Mouse (Mus musculus) heart, embryonic 11.5 days (tissue): ENCODE data around the gene Gm20696. TPM values are rescaled to one million over a fixed set of nuclear protein-coding genes. Genes with fewer than 3 reads are reported as not detected.

ENCODE experiments used
- ATAC-seq: fragments of 200-750 bp; cut with Nextera tagmentation; replicated peaks from 2 replicates; pipeline ENCODE4 v1.8.0; 2017; ENCODE audit warnings: moderate library complexity; ENCODE audit not compliant: insufficient number of reproducible peaks, low FRiP score, low TSS enrichment
- H3K27ac ChIP-seq: fragments of 300-500 bp; sonication (generic); 2 replicates; pipeline ENCODE4 v1.5.1; 2014; ENCODE audit warnings: mild to moderate bottlenecking, low read depth, low read length
- H3K27me3 ChIP-seq: fragments of 300-500 bp; sonication (generic); 2 replicates; pipeline ENCODE4 v1.6.1; 2014; ENCODE audit warnings: mild to moderate bottlenecking, low read length, mixed read lengths; ENCODE audit not compliant: control insufficient read depth, insufficient read depth
- H3K36me3 ChIP-seq: fragments of 300-500 bp; sonication (generic); 2 replicates; pipeline ENCODE4 v1.6.1; 2014; ENCODE audit warnings: mild to moderate bottlenecking, low read length, moderate library complexity, mixed read lengths; ENCODE audit not compliant: control insufficient read depth, insufficient read depth
- H3K4me1 ChIP-seq: fragments of 300-500 bp; sonication (generic); 2 replicates; pipeline ENCODE4 v1.6.1; 2014; ENCODE audit warnings: low read length; ENCODE audit not compliant: control insufficient read depth, insufficient read depth
- H3K4me2 ChIP-seq: fragments of 300-500 bp; sonication (generic); 2 replicates; pipeline ENCODE4 v1.6.1; 2014; ENCODE audit warnings: mild to moderate bottlenecking, moderate library complexity
- H3K4me3 ChIP-seq: fragments of 300-500 bp; sonication (generic); 2 replicates; pipeline ENCODE4 v1.5.1; 2014; ENCODE audit warnings: low read depth, low read length
- H3K9ac ChIP-seq: fragments of 300-500 bp; sonication (generic); 2 replicates; pipeline ENCODE4 v1.6.1; 2014; ENCODE audit warnings: mild to moderate bottlenecking, low read depth, low read length, moderate library complexity
- H3K9me3 ChIP-seq: fragments of 300-500 bp; sonication (generic); replicated peaks from 2 replicates; pipeline ENCODE4 v1.6.1; 2016; ENCODE audit warnings: low read length; ENCODE audit not compliant: control insufficient read depth
- WGBS: fragments of 180-500 bp; shearing (Covaris S2); extraction: QIAGEN DNeasy Blood & Tissue Kit; methylation state at CpG from one replicate; pipeline ENCODE4 v1.1.7; 2014; ENCODE audit not compliant: insufficient replicate concordance; 5-methylcytosine and 5-hydroxymethylcytosine counted together
- polyA plus RNA-seq: library from polyadenylated mRNA; unstranded; fragments of >200 nt; fragmentation: Nextera tagmentation; extraction: Ambion mirVana; gene quantifications from 2 replicates; pipeline ENCODE4 v1.2.1, GENCODE M21; 2014

Gene Gm20696
- polyA plus RNA-seq, 1 experiment from 2014 or later, result 4.0 TPM

- Histone ChIP-seq H3K9ac (no peak overlapping the region), H3K27me3 (no peaks in the 10 kb centered on the region), H3K27ac (no peak overlapping the region), H3K4me1 (no peaks in the 10 kb centered on the region), H3K36me3 (no peaks in the 10 kb centered on the region), H3K4me3 (no peak overlapping the region), H3K4me2 (no peak overlapping the region), H3K9me3 (no peaks in the 10 kb centered on the region)
- WGBS, result 49% methylated on average over 5 of the region's 5 CpGs
- no peak for ATAC-seq
Observed at GRCm38 (mm10) chr6:99394801-99395200, 271.8 kb downstream of the Gm20696 start.

- H3K27me3 ChIP-seq, result no peaks in the 10 kb centered on the region
- H3K9me3 ChIP-seq, result no peaks in the 10 kb centered on the region
- H3K9ac ChIP-seq, result no peak overlapping the region
- H3K4me1 ChIP-seq, result peaks cover 4% of the 10 kb centered on the region
- no peak overlapping the region for H3K4me2 ChIP-seq
- no peaks in the 10 kb centered on the region for H3K36me3 ChIP-seq
- WGBS, result 92% methylated on average over 6 of the region's 6 CpGs
- no peak overlapping the region for H3K4me3 ChIP-seq
- no peak overlapping the region for H3K27ac ChIP-seq
- no peak for ATAC-seq
Observed at GRCm38 (mm10) chr6:99392484-99392883, 274.1 kb downstream of the Gm20696 start.

- WGBS, result 59% methylated on average over 19 of the region's 19 CpGs
- no peak for ATAC-seq
- H3K9me3 ChIP-seq, result no peaks in the 10 kb centered on the region
- H3K9ac ChIP-seq, result 0 out of 2 replicates have a peak overlapping the region, but pooled peaks have one; percentile 2
- H3K27ac ChIP-seq, result peak overlapping the region; percentile 60
- no peak overlapping the region for H3K4me2 ChIP-seq
- no peaks in the 10 kb centered on the region for H3K36me3 ChIP-seq
- H3K4me1 ChIP-seq, result peaks cover 8% of the 10 kb centered on the region
- no peaks in the 10 kb centered on the region for H3K27me3 ChIP-seq
- no peak overlapping the region for H3K4me3 ChIP-seq
Observed at GRCm38 (mm10) chr6:99388741-99389675, 277.6 kb downstream of the Gm20696 start.

- H3K4me1 ChIP-seq, result peaks cover 17% of the 10 kb centered on the region
- H3K4me3 ChIP-seq, result no peak overlapping the region
- H3K36me3 ChIP-seq, result no peaks in the 10 kb centered on the region
- no peaks in the 10 kb centered on the region for H3K27me3 ChIP-seq
- no peak overlapping the region for H3K27ac ChIP-seq
- H3K9ac ChIP-seq, result no peak overlapping the region
- H3K9me3 ChIP-seq, result no peaks in the 10 kb centered on the region
- H3K4me2 ChIP-seq, result no peak overlapping the region
- WGBS, result 80% methylated on average over 5 of the region's 5 CpGs
- no peak for ATAC-seq
Observed at GRCm38 (mm10) chr6:99388023-99388422, 278.6 kb downstream of the Gm20696 start.

GRCm38 (mm10) chr6:99385059-99385604, 281.5 kb downstream of the Gm20696 start:
- Histone ChIP-seq H3K27me3 (no peaks in the 10 kb centered on the region), H3K9me3 (no peaks in the 10 kb centered on the region), H3K4me3 (no peak overlapping the region), H3K4me2 (no peak overlapping the region), H3K9ac (no peak overlapping the region), H3K4me1 (peaks cover 18% of the 10 kb centered on the region), H3K27ac (no peak overlapping the region), H3K36me3 (no peaks in the 10 kb centered on the region)
- no peak for ATAC-seq
- WGBS, result 72% methylated on average over 2 of the region's 2 CpGs

GRCm38 (mm10) chr6:99383846-99384472, 282.6 kb downstream of the Gm20696 start:
- Histone ChIP-seq H3K4me3 (no peak overlapping the region), H3K9me3 (no peaks in the 10 kb centered on the region), H3K4me2 (no peak overlapping the region), H3K27me3 (no peaks in the 10 kb centered on the region), H3K36me3 (no peaks in the 10 kb centered on the region), H3K4me1 (peaks cover 18% of the 10 kb centered on the region), H3K27ac (0 out of 2 replicates have a peak overlapping the region, but pooled peaks have one; percentile 22), H3K9ac (no peak overlapping the region)
- no peak for ATAC-seq
- WGBS, result 36% methylated on average over 4 of the region's 4 CpGs

GRCm38 (mm10) chr6:99380146-99380545, 286.5 kb downstream of the Gm20696 start:
- ATAC-seq, result no peak
- no peak overlapping the region for H3K9ac ChIP-seq
- 73% methylated on average over 5 of the region's 5 CpGs for WGBS
- no peaks in the 10 kb centered on the region for H3K36me3 ChIP-seq
- no peak overlapping the region for H3K27ac ChIP-seq
- H3K4me1 ChIP-seq, result peaks cover 35% of the 10 kb centered on the region
- no peak overlapping the region for H3K4me3 ChIP-seq
- H3K4me2 ChIP-seq, result no peak overlapping the region
- no peaks in the 10 kb centered on the region for H3K27me3 ChIP-seq
- no peaks in the 10 kb centered on the region for H3K9me3 ChIP-seq

GRCm38 (mm10) chr6:99378997-99379710, 287.4 kb downstream of the Gm20696 start:
- Histone ChIP-seq H3K36me3 (no peaks in the 10 kb centered on the region), H3K9me3 (no peaks in the 10 kb centered on the region), H3K4me3 (no peak overlapping the region), H3K9ac (no peak overlapping the region), H3K4me1 (peaks cover 41% of the 10 kb centered on the region), H3K4me2 (no peak overlapping the region), H3K27ac (0 out of 2 replicates have a peak overlapping the region, but pooled peaks have one; percentile 59), H3K27me3 (no peaks in the 10 kb centered on the region)
- 67% methylated on average over 7 of the region's 7 CpGs for WGBS
- peak; percentile 81 for ATAC-seq
